Mouse (Mus musculus) adrenal gland, adult 8-10 months (tissue): ENCODE results near the gene Foxj1. TPM values are rescaled to one million over a fixed set of nuclear protein-coding genes. Genes with fewer than 3 reads are reported as not detected.

ENCODE experiments used
- DNase-seq: peaks from one replicate; pipeline ENCODE4 v3.0.0; 2022
- total RNA-seq, 4 experiments: library from RNA; stranded (reverse); gene quantifications; 2 replicates each; pipeline ENCODE4 v1.2.4; 2022

Gene Foxj1
- total RNA-seq, 4 experiments from 2014 or later, result 0.09 to 0.21 TPM; not detected in 2

DNA sequence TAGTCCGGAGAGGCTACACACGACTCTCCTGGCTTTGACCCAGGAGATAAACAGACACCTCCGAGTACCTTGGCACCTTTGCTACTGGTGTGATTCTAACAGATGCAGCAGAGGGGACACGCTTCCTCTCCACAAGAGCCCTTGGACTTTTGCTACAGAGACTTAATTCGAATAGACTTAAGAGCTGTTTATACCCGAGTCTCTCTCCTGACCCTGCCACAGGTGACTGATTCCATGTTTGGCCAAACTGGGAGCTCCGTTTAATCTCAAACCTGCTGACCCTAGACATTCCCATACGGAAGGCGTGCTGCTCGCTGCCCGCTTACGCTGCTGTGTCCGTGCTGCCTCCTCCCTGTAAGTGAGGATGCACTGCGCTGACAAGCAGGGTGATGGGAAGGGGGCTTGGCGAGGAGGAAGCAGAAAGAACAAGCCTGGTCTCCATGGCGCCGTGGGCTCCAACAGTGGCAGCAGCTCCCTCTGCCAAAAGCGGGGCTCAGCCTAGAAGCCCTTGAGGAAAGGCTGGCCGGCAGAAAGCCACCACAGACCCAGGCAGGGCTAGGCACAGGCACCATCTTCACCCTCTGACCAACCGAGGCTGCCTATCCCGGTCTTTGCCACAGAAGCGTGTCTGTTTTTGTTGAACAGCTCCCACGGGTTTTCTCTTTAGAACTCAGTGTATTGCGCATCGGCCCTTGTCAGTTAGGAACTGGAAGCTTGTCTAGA, 7.0 kb upstream of the Foxj1 start:
- DNase-seq, result no peak

DNA sequence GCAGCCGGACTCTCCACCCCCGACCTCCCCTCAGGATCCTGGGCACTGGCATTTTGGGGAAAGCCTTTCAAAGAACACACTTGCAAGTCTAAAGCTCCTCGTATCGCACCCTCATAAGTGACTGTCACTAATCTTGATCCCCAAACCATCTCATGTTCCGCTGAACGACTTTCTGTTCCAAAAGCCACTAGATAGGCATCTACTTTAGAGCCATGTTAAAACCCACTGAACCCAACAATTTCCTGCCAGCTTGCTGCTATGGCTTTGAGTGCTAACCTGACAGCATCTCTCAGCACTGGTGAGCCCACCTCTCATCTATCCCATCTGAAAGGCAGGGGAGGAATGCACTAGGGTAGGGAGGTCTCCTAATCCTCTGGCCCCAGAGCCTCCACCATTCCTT, 2.3 kb upstream of the Foxj1 start:
- no peak for DNase-seq

DNA sequence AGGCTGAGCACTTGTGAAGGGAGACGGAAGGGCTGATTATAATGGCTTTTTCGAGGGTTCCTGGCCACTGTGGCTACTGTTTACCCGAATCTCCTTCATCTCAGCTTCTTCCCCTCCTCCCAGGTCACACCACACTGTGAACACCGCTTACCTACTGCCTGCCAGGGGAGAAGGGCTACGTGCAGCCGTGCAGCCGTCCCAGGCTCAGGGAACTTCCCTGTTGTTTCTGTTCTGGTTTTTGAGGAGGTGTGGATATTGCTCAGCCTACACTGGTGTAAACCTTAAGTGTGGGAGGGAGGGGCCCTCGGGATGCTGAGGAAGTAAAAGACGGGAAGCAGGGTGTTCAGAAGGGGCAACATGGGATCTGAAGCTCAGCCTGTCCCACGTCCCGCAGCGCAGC, 1.8 kb upstream of the Foxj1 start:
- no peak for DNase-seq

DNA sequence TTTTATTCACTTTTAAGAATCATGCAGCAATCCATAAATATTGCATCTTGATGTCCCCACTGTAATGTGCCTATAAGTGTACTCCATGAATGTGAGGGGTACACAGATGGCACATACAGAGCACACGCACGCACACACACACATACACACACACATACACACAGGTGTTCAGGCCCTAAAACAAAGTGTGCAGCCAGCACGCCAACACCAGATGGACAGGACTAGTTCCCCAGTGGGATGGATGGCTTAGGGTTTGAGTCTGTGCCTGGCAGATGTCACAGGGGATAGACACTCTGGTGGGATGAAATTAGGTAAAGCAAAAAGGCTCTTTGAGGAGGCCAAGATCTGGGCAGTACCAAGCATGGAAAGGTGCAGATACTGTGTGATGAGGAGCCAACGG, 1.2 kb upstream of the Foxj1 start:
- DNase-seq, result no peak

DNA sequence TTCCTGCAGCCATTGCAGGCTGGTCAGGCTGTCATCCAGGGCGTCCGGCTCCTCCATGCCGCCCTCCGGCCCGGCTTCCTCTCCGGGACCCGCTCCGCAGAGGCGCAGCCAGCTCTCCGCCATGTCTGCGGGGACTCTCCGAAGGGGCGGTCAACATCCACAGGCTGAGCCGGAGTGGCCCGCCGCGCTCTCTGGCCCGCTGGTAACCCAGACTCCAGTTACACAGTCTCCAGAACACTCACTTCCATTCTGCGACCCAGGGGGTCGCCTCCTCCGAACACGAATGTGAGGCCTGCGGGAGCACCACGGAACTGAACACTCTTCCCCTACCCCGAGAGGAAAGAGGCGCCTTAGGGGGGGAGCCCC, 799 bp downstream of the Foxj1 start:
- no peak for DNase-seq

DNA sequence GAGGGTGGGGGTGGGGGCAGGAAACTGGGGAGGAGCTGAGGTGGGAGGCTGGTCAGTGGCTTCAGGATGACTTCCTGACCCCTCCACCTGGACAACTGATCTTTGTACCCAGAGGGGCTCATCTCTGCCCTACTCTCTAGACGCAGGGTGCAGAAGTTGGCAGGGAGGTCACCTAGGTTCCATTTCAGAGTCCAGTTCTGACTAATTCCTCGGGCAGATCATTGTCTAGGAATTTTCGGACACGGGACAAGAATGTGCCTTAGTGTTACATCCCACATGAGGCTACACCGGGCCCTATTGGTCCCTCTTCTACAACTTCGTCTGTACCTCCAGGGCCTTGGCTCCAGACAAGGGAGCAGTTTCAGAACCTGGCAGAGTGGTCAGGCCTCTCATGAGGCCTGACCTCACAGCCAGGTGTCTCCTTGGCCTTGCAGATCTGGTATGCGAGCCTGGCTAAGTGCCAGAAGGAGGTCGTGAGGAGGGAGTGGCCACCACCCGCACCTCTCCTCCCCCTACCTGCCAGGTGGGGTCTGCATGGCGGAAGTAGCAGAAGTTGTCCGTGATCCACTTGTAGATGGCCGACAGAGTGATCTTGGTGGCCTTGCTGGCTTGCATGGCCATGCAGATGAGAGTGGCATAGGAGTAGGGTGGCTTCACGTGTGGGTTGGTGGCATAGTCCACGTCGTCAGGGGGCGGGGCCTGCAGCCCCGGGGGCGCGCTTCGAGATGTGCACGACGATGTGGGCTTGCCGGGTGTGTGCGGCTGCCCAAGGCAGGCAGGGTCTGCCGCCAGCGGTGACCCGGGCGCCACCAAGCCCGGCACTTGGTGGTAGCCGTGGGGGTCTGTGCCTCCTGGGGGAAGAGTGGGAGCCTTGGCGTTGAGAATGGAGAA, 1.4 kb downstream of the Foxj1 start:
- no peak for DNase-seq

DNA sequence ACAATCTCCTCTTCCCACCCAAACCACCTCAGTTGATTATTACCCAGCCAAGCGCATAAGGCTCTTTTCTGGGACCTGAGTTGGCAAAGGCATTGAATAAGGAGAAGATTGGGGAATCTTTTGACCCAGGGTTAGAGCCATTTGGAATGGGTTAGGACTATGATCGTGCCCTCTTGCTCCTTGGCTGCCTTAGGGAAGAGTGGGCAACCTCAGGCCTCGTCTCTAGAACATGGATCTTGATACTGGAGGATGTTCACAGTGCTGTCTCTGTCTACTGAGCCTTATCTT, 2.3 kb downstream of the Foxj1 start:
- DNase-seq, result no peak

DNA sequence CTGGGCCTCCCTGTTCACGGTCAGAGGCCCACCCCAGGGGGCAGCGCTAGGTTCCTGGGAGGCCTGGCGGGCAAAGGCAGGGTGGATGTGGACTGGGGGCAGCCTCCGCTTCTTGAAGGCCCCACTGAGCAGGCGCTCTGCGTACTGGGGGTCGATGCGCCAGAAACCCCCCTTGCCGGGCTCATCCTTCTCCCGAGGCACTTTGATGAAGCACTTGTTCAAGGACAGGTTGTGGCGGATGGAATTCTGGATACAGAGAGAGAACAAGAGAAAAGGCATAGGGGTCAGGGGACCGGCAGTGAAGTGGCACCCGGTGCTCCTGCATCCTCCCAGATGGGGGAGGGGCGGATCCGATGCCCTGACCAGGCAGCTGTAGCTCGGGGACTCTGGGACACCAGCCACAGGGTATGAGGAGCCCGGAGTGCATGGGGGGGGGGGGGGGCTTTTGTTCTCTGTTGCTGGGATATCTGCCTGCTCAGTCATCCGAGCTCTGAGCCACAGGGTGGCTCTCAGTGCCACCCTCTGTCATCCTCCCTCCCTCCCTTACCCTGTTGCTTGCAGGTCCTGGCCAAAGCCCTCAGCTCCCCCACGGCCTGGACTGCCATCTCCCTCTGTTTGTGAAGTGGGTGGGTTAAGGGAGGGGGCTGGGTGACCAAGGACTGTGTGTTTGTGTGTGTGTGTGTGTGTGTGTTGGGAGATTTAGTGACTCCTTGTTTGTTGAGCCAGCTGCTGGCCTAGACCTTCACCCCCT, 2.8 kb downstream of the Foxj1 start:
- DNase-seq, result no peak

DNA sequence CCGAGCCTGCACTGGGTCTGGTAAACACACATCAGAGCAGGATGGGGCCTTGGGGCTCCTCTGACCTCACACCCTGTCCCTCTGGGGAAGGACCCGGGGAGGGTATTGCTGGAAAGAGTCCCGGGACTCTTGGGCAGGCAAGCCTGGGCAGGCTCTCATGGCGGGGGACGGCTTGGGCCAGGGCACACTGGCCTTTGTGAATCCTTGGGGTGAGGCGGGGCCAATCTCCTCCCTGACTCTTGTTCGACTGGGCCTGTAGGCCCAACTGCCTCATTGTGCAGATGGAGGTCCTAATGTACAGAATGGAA, 5.0 kb downstream of the Foxj1 start:
- DNase-seq, result no peak

DNA sequence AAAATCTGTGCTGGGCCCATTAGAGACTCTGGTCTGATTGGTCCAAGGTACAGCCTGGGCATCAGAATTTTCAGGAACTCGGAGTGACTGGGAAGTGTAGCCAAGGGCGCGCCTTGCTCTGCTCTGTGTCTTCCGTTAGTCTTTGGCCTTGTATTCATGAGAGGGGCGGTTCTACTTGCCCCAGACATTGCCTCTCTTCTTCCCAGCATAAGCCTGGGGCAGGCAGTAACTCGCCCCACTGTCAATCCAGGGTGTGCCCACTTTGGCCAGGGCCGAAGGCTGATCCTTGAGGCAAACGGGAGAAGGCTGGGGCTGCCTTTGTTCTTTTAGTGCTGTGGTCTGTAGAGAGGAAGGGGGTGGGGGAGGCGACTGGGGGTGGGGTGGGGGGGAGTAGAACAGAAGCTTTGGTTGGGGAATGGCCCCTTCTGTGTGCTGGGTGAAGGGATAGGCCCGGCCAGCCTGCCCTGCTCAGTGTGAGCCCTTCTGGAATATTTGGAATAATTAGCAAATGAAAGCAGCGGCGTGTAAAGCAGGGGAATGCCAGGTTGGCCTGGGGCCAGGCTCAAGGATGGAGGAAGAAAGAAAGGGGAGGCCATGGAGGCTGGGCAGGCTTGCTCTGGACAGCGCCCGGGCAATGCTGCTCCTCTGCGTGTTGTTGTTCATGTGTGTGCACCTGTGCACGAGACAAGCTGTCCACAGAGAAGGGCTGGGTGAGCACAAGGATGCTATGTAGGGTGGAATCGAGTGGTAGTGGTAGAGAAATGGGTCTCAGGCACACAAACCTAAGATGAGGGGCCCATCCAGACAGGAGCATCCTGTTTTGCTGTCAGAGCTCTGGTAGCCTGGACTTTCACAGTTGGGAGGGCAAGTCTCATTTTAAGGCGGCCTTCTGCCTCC, 5.6 kb downstream of the Foxj1 start:
- no peak for DNase-seq

DNA sequence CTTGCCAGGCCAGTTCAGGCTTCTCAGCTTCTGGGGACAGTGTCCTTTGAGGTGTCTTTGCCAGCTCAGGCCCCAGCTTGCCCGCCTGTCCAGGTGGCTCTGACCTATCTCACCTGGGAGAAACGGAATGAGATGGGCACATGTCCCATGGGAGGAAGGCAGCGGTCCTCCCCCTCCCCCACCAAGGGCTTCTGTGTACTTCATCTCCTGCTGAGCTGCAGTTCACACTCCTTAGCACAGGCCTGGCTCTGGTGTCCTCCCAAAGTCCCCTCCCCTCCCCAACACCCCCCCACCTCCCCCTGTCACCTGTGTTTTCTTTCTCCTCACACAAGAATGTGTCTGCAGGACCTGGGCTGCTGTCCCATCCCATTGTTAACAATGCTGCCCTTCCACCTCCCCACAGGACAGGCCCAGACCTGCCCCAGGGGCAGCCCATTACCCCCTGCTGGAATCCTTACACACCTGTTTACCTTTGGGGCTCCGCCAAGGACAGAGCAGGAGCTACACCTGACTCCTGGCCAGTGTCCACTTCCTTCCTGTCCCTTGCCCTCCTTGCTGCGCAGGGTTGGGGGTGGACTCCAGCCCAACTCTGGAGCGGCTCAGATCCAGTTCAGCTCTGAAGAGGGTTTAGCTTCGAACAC, 8.1 kb downstream of the Foxj1 start:
- no peak for DNase-seq

DNA sequence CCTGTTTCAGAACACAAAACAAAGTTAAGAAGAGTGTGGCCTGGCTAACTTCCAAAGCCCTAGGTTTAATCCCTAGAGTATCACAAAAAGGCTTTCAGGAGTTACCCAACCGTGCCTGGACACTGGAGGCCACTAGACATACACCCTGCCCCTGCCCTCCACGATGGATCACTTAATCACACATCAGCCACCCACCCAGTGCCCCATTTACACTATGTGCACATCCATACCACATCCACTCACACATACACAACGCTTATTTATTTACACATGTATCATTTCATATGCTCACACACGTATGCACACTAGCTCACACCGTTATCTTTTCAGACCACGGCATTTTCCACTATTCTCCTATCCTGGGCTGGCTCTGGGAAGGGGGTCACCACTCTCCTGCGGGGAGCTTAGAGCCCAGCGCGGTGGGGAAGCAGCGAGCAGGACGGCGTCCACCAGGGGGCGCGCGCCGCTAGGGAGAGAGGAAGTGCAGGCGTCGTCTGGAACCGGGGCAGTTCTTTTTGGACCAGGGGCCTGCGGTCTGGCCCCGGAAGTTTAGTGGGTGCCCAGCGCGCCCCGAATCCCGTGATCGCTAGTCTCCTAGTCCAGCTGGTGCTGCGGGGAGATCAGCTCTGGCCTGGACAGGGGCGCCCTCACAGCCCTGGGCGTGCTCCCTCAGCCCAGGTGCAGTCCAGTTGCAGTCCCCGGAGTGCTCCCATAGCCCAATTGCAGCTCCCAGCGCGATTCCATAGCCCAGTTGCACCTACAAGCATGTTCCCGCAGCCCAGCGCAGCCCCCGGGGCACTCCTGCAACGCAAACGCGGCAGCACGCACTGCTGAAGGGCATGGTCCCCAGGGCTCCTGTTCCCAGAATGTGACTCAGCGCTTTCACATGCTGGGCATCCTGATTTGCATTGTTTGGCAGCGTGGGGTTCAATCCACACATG, 16.2 kb downstream of the Foxj1 start:
- peak; percentile 66 for DNase-seq

DNA sequence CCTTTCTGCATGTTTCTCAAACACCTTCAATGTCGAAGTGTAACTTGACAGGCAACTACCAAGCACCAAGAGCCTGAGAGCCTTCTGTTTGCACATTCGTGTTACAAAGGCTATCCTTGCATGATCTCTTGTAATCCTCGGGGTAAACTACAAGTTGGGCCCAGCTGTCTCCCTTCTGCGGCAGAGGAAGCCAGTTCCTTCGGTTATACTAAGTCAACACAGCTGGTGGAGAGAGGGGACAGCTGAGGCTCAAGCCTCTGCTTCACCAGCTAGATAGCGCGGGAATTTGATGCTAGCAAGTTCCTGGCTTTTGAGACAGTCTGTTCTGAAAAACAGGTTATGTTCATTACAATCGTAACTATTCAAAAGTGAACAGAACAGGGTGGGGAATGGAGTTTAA, 22.8 kb downstream of the Foxj1 start:
- no peak for DNase-seq

DNA sequence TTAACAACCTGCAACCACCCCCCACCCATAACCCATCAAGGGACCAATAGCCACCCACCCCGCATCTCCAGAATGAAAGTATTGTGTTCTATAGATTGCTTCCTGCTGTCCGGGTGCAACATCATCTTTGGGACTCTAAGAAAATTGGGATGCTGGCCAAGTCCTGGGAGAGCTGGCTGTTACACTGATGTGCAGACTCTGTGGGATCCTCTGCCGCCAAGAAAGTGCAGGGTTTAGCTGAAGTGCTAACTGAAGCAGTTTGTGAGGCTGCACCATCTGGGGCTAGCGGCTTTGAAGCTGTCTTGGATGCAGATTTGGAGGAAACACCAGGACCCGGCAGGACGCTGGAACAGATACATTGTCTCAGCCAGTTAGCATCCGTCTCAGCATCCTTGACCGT, 24.0 kb downstream of the Foxj1 start:
- DNase-seq, result no peak

DNA sequence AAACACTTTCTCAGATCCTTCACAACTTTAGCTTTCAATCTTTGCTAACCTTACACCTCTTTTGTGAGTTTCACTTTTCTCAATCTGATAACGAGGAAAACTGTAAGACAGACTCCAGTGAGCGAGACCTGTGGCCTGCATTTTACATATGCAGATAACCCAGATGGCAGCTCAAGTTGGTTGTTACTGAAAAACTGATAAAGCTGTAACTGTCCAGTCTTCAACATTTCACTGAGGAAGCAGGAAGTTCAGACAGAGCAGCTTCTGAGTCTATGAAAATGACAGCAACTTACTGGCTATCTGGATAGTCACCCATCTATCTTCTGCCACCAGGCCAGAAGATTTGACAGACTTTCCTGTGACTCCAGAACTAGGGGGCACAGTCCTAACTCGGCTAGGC, 25.6 kb downstream of the Foxj1 start:
- no peak for DNase-seq

DNA sequence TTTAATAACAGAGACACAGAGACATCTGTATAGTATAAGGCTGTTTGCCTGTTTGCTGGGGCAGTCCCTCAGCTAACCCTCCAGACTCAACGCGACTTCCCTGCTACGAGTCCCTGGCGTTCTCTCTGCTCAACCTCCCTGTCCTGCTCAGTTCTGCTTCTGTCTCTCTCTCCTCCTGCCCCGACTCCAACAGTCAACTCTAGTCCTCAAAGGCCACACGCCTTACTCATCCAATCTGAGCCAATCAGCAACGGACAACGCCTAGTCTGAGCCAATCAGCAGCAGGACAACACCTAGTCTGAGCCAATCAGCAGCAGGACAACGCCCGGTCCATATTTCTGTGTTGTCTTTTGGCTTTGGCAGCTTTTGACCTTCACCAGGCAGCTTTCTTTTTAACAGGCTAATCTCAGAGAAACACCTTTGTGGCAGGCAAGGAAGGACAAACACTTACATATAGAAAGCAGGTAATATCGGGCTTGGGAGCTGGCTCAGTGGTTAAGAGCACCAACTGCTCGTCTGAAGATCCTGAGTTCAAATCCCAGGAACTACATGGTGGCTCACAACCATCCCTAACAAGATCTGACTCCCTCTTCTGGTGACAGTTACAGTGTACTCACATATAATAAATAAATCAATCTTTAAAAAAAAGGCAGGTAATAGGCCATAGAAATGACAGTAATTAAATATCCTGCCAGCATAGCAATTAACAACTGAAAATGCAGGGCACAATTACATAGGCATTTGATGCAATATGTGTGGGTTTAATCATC, 27.3 kb downstream of the Foxj1 start:
- DNase-seq, result no peak

DNA sequence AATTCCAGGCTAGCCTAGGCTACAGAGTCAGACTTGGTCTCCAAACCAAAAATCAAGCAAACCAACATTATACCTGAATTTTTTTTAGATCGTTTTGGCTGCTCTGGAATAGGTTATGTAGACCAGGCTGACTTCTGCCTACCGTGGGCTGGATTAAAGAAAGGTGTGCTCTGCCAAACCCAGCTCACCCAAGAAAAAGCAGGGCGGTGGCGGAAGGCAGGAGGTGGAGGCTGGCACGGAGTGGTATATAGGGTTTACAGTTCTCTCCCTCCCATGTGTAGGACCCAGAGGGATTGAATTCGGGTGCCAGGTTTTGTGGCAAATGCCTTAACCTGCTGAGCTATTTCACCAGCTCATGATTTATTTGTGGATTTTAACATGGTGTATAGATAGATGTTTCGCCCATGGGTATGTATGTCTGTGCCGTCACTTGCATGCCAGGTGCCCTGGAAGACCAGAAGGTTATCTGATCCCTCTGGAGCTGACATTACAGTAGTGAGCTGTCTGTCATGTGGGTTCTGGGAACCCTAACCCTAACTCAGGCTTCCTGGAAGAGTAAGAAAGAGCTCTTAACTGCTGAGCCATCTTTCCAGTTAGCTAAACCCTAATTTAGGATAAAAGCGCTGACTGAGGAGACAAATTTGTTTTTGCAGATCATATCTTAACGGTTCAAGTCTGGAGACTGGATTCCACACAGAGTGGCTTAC, 28.0 kb downstream of the Foxj1 start, which contains the start of gene Exoc7:
Gene Exoc7 (minus strand): TSS at position 215 of the 707 bp plus-strand sequence.
- no peak for DNase-seq

DNA sequence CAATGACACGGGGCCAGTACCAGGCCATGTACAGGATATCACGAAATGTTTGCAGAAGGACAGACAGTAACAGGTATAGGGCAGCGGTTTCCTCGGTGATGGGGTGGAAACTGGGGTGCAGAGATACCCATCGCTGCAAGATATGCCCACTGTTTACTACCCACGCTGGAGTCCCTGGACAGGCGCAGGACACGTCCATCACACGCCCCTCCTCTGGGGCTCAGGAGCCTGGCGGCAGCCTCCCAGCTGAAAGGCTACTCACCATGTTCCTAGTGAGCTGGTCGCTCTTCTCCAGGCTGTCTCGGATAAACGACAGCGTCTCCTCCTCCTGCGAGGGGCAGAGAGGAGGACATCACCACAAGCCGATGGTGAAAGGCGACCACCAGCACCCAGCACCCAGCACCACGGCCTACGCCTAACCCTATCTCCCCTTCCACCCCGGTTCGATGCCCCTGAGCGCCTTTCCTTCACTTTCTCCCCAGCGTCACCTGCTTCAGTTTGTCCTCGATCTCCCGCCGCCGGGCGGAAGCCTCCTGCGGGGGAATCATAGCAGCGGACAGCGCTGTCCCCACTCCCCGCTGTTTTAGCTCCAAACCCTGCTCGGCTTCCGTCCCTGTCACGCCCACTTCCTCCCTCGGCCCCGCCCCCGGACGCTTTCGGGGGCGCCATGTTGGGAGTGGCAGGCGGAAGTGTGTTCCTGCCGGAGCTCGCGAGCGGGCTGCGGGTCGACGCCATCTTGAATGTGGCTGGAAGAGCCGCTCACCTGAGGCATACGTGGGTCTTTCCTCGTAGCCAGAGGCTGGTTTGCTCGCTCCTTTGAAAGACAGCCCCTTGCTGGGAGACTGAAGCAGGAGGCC, 28.8 kb downstream of the Foxj1 start:
- DNase-seq, result peak; percentile 81
